Mouse (Mus musculus) left cerebral cortex, postnatal 4 days (tissue): ENCODE data around the gene Tmc1. TPM values are rescaled to one million over a fixed set of nuclear protein-coding genes. Genes with fewer than 3 reads are reported as not detected.

Experiments used
- DNase-seq: peaks from one replicate; pipeline ENCODE4 v3.0.0-alpha.2; 2022
- intact Hi-C: fragments of 180-260 bp; cut with DNase I; formaldehyde crosslinking; loops from one replicate; pipeline ENCODE4 v1.15.1; 2025
- total RNA-seq, 2 experiments: library from RNA; stranded (reverse); gene quantifications; 2 replicates each; pipeline ENCODE4 v1.2.3; 2021

Gene Tmc1
- under 1 TPM in 1 of 2 experiments, not detected in 1; 0.28 TPM for total RNA-seq

DNA sequence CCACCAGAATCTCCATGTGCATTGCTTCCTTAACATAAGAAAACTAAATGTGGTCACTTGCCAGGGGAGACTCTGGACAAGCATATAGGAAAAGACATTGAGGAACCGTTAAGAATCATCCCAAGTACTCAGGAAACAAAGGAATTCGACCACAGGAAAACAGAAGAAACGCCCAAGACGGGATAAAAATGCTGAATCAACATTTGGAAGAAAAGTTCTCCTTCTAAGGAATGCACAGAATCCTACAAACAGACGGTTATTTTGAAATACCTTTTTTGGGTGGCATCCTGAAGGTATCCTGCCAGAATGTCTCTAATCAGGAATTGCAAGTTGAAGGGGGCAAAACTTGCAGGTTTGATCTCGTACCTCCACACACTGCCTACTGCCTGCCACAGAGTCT is at the start of gene Tmc1:
TSS of gene Tmc1 (minus strand) at position 329 of the 400 bp plus-strand sequence.
- intact Hi-C loops = no loop called here
- no peak for DNase-seq

- intact Hi-C loops = no loop called here
Observed at GRCm38 (mm10) chr19:21001552-21001951, 47.5 kb upstream of the Tmc1 start.

DNA sequence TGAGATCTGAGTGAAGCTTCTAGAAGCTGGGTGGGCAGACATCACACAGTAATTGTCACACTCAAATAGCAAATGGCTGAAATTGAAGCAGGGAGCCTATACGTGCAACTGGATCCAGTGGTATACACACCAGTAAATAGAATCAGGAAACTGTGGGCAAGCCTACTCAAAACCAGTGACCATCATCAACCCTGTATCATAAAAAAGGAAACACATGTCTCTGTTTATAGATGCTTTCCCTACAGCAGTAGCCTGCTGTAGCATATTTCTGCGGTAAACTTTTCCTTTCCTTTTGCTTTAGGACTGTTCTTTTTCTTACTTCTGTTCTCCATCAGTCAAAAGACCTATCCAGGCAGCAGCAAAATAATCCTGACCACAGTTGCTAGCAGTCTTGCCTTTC is 25.2 kb upstream of the Tmc1 start:
- no peak for DNase-seq
- intact Hi-C loops = no loop called here

More at GRCm38 (mm10) chr19:21001552-21001951, 47.5 kb upstream of the Tmc1 start:
- DNase-seq = peak; percentile 3

DNA sequence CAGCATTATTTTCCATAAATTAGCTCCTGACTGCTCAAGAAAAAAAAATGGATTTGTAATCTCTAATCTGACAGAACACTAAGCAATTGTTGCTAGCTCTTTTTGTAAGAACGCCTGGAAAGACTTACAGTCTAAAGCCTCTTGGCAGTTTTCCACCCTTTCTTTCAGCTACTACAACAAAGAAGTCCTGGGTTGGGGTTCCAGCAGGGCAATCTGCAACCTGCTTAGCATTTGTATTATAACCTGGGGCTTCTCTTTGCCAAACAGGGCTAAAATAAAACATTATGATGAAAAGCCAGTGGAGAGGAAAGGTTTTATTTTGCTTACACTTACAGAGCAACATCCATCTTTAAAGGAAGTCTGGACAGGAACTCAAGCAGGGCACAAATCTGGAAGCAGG is 24.1 kb upstream of the Tmc1 start:
- no peak for DNase-seq
- intact Hi-C loops = no loop called here

DNA sequence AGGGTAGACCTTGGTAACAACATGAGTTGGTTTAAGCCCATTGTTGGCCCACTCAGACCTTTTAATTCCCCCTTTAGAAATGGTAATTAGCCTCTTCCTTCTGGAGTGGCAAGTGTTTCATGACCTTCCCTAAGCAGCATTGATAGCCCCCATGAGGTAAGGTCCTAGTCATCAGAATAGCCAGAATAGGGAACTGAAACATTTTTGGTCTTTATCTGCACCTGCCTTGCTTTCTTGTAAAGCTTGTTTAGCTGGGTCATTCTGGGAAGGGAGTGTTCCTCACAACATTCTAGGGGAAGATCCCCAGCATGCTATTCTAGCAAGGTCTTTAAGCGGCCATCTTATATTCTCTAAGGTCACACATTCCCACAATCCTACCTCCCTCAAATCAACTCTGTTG is 17.9 kb upstream of the Tmc1 start:
- intact Hi-C loops = no loop called here
- DNase-seq = no peak

- intact Hi-C loops = no loop called here
- DNase-seq = peak; percentile 32
Observed at GRCm38 (mm10) chr19:20954815-20955214, 813 bp upstream of the Tmc1 start.

GRCm38 (mm10) chr19:20944446-20944845 is 9.6 kb downstream of the Tmc1 start:
- DNase-seq = no peak
- intact Hi-C loops = no loop called here

- no peak for DNase-seq
Observed at GRCm38 (mm10) chr19:20924282-20924681, 29.7 kb downstream of the Tmc1 start.

GRCm38 (mm10) chr19:20923336-20924211 is 30.4 kb downstream of the Tmc1 start:
- intact Hi-C loops = no loop called here
- DNase-seq = no peak

More at GRCm38 (mm10) chr19:20924282-20924681, 29.7 kb downstream of the Tmc1 start:
- intact Hi-C loops = no loop called here

DNA sequence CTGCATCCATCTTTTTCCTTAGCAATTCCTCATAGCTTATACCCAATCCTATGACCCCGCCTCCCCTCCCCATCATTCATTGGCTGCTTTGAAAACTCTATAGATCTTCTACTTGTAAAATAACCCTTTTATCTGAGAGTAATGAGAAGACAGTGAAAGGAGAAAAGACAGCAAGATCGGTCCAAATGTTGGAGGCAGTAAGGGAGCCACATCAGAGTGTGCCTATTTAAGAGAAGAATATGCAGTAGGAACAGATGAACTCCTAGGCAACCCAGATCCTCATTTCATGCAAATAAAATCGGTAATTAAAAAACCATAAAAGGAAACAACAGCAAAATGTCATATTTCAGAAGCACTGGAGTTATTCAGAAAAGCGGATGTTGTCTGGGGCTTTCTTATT is 35.8 kb downstream of the Tmc1 start:
- intact Hi-C loops = no loop called here

DNA sequence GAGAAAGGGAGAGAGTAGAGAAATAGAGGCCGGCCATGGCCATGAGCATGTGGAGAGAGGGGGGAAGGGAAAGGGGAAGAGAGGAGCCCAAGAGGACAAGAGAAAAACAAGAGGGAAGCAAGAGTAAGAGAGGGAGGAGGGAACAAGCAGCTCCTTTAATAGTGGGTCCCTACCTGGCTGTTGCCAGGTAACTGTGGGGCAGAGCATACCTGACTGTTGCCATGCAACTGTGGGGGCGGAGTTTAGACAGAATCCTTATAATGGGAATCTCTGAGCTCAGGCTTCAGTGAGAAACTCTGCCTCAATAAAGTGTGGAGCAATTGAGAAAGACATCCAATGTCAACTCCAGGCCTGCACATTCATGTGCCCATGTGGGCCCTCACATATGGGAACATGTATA is 38.9 kb downstream of the Tmc1 start:
- intact Hi-C loops = no loop called here
- DNase-seq = no peak

More for the DNA sequence above, 35.8 kb downstream of the Tmc1 start:
- DNase-seq = no peak

- intact Hi-C loops = no loop called here
- DNase-seq = no peak
Observed at GRCm38 (mm10) chr19:20910356-20910755, 43.6 kb downstream of the Tmc1 start.

DNA sequence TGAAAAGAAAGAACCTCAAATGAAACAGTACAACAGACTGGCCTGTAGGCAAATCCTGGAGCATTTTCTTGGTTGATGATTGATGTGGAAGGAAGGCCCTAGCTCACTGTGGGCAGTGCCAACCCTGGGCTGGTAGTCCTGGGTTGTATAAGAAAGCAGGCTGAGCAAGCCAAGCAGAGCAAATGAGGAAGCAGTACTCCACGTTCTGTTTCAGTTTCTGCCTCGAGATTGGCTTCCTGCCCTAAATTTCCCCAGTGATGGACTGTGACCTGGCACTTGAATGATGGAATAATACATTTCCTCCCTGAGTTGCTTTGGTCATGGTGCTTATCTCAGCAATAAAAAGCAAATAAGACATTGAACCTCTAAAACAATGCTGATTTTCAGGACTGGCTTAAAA is 72.8 kb downstream of the Tmc1 start:
- DNase-seq = no peak

GRCm38 (mm10) chr19:20875881-20876280 is 78.1 kb downstream of the Tmc1 start:
- intact Hi-C loops = no loop called here

More for the DNA sequence above, 72.8 kb downstream of the Tmc1 start:
- intact Hi-C loops = no loop called here

GRCm38 (mm10) chr19:20861779-20862178 is 92.2 kb downstream of the Tmc1 start:
- DNase-seq = no peak
- intact Hi-C loops = no loop called here

More at GRCm38 (mm10) chr19:20875881-20876280, 78.1 kb downstream of the Tmc1 start:
- no peak for DNase-seq

DNA sequence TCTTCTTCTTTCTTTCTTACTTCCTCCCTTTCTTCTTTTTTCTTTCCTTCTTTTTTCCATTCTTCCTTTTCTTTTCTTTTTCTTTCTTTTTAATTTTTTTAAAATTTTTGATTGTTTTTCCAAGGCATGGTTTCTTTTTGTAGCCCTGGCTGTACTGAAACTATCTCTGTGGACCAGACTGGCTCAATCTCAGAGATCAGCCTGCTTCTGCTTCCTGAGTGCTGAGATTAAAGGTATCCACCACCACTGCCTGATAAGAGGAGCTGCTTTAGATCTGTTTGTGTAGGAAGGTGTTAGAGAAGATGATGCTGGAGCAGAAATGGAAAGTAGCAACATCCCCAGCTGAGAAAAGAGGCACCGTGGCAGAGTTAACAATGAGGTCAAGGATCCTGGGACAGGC is 93.7 kb downstream of the Tmc1 start:
- intact Hi-C loops = no loop called here
- DNase-seq = no peak

GRCm38 (mm10) chr19:20857819-20858218 is 96.2 kb downstream of the Tmc1 start:
- DNase-seq = no peak
- intact Hi-C loops = no loop called here

DNA sequence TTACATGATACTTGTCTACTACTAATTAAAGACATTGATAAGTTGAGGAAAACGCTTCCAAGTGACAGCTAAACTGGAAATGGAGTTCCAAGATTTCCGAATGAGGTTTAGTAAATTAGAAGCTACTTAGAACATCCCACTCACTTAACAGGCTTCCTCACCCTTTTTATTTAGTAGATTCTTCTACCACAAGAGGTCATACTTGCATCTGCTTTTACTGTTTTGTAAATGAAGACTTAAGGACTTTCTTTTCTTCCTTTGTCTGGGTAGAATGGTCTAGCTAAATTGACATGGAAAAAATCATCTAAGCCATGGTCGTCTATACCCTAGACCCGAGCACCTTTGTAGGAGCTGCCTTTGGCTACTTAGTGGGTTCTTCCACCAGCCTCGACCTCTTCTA is 105.1 kb downstream of the Tmc1 start:
- DNase-seq = no peak
- intact Hi-C loops = no loop called here

GRCm38 (mm10) chr19:20847476-20848073 is 106.4 kb downstream of the Tmc1 start:
- no peak for DNase-seq
- intact Hi-C loops = no loop called here

DNA sequence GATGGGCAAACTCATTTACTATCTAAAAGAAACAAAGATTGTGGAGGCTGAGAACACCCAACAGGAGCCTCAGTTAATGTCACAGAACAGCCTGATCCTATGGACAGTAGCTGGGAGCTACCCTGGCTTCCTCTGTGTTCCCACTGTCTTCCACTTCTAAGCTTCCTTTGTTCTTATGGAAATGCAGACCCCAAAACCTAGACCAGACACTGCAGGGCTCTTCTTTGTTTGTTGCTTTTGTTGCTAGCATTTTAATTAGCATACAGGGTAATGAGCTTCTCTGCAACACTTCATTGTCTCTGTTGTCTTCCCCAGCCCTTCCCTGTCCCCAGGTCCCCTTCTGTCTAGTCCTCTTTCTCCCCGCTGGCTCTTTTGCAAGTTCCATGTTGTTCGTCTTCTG is 116.6 kb downstream of the Tmc1 start:
- DNase-seq = no peak
- intact Hi-C loops = no loop called here

DNA sequence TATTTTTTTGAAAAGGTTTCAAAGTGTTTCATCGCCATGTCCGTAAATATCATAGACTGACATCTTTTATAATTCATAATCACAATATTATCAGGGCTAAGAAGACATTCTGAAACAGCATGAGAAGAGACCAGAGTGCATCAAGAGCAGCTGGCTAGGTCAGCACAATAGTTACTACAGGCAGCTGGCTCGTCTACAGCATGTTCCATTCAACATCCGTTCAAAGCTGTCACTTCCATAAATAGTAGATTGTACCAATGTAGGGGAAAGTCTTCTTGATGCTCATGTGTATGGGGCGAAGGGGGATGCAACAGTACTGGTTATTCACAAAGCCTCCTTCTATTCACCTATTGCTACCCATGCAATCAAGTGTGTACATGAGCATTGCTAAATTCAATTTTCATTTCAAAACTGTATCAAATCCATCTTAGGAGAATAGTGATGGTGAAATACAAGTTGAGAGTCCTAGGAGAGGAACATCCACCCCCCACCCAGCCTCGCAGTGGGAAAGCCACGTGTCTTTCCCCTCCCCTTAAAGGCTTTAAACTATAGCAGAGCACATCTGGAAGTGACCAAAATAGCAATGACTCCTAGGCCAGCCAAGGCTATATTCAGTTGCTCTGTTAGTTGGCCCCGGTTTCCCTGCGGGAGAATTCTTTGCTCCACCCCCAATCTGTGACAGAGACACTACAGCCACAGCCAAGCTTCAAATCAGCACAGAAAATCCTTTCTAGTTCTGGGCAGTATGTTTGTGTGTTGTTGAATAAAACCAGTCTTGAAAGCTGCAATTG is 117.8 kb downstream of the Tmc1 start:
- intact Hi-C loops = no loop called here
- no peak for DNase-seq
